Mouse (Mus musculus) neural tube, embryonic 14.5 days (tissue): ENCODE data around the gene Mdn1. TPM values are rescaled to one million over a fixed set of nuclear protein-coding genes. Genes with fewer than 3 reads are reported as not detected.

Experiments used
- ATAC-seq: fragments of 200-750 bp; cut with Nextera tagmentation; 2 replicates; pipeline ENCODE4 v1.8.0; 2017; ENCODE audit warnings: low read depth, mild to moderate bottlenecking, moderate TSS enrichment, moderate library complexity
- H3K27ac ChIP-seq: fragments of 300-500 bp; sonication (generic); 2 replicates; pipeline ENCODE4 v1.5.1; 2014; ENCODE audit warnings: low read depth, mild to moderate bottlenecking, control low read depth, low read length, moderate library complexity, mixed read lengths
- H3K27me3 ChIP-seq: fragments of 300-500 bp; sonication (generic); 2 replicates; pipeline ENCODE4 v1.6.1; 2014; ENCODE audit warnings: low read length; ENCODE audit not compliant: control insufficient read depth, insufficient read depth
- H3K36me3 ChIP-seq: fragments of 300-500 bp; sonication (generic); 2 replicates; pipeline ENCODE4 v1.6.1; 2014; ENCODE audit warnings: low read length, mixed read lengths; ENCODE audit not compliant: control insufficient read depth, insufficient read depth
- H3K4me1 ChIP-seq: fragments of 300-500 bp; sonication (generic); 2 replicates; pipeline ENCODE4 v1.6.1; 2014; ENCODE audit warnings: low read length; ENCODE audit not compliant: control insufficient read depth, insufficient read depth
- H3K4me2 ChIP-seq: fragments of 300-500 bp; sonication (generic); 2 replicates; pipeline ENCODE4 v1.6.1; 2014; ENCODE audit warnings: mild to moderate bottlenecking, low read depth, low read length, control low read depth
- H3K4me3 ChIP-seq: fragments of 300-500 bp; sonication (generic); 2 replicates; pipeline ENCODE4 v1.5.1; 2014; ENCODE audit warnings: low read depth, low read length, control low read depth, mixed read lengths
- H3K9ac ChIP-seq: fragments of 300-500 bp; sonication (generic); replicated peaks from 2 replicates; pipeline ENCODE4 v1.6.1; 2014; ENCODE audit warnings: low read depth, mild to moderate bottlenecking, control low read depth, low read length, mixed read lengths
- H3K9me3 ChIP-seq: fragments of 300-500 bp; sonication (generic); 2 replicates; pipeline ENCODE4 v1.6.1; 2016; ENCODE audit warnings: low read length; ENCODE audit not compliant: control insufficient read depth
- WGBS: fragments of 180-500 bp; shearing (Covaris S2); extraction: QIAGEN DNeasy Blood & Tissue Kit; methylation state at CpG from one replicate; pipeline ENCODE4 v1.1.7; 2014; 5-methylcytosine and 5-hydroxymethylcytosine counted together
- polyA plus RNA-seq: library from polyadenylated mRNA; unstranded; fragments of >200 nt; fragmentation: Nextera tagmentation; extraction: Ambion mirVana; gene quantifications from 2 replicates; pipeline ENCODE4 v1.2.1, GENCODE M21; 2014

Mdn1 gene
- polyA plus RNA-seq, 1 experiment from 2014 or later = 33.5 TPM

DNA sequence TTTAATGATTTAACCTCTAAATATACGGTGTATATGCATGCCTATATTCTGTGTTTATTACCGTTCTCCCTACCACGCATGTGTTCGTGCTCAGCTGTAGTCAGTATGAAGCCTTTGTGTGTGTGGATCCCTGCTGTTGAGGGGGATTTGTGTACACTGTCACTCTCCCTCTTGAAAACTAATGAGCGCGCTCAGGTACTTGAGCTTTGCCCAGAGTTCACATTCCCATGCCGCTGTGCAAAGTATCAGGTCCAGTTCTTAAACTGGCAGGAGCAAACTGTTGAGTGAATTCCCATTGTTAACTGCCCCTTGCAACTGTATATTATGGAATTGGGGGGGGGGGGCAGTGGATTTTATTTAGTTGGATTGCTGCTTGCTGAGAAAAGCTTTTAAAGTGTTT lies 110.6 kb downstream of the Mdn1 start:
- Histone ChIP-seq H3K4me1 (no peaks in the 10 kb centered on the region), H3K4me3 (no peak overlapping the region), H3K27ac (no peak overlapping the region), H3K9ac (no peak overlapping the region), H3K36me3 (peaks cover 51% of the 10 kb centered on the region), H3K4me2 (no peak overlapping the region), H3K9me3 (no peaks in the 10 kb centered on the region), H3K27me3 (no peaks in the 10 kb centered on the region)
- ATAC-seq = no peak
- whole genome bisulfite sequencing = 74% methylated on average over 7 of the region's 7 CpGs

DNA sequence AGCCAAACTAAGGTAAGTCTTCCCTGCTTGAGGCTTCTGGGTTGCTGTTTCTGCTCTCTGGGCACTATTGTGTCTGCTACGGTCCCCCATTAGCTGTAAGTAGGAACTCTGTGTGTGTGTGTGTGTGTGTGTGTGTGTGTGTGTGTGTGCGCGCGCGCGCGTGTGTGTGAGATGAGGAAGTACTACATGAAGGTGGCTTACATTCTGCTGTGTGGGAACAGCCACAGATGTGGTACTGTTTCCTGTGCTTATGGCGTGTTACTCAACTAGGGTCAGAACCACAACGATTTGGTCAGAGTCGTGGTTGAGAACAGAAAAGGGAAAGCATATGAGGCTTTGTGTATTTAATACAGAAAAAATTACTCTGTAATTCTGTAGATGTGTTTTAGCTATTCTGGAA lies 111.1 kb downstream of the Mdn1 start:
- ATAC-seq = no peak
- 94% methylated on average over 10 of the region's 10 CpGs for WGBS
- no peaks in the 10 kb centered on the region for H3K4me1 ChIP-seq
- no peaks in the 10 kb centered on the region for H3K27me3 ChIP-seq
- H3K36me3 ChIP-seq = peaks cover 51% of the 10 kb centered on the region
- no peak overlapping the region for H3K4me3 ChIP-seq
- no peaks in the 10 kb centered on the region for H3K9me3 ChIP-seq
- H3K27ac ChIP-seq = no peak overlapping the region
- no peak overlapping the region for H3K9ac ChIP-seq
- no peak overlapping the region for H3K4me2 ChIP-seq

DNA sequence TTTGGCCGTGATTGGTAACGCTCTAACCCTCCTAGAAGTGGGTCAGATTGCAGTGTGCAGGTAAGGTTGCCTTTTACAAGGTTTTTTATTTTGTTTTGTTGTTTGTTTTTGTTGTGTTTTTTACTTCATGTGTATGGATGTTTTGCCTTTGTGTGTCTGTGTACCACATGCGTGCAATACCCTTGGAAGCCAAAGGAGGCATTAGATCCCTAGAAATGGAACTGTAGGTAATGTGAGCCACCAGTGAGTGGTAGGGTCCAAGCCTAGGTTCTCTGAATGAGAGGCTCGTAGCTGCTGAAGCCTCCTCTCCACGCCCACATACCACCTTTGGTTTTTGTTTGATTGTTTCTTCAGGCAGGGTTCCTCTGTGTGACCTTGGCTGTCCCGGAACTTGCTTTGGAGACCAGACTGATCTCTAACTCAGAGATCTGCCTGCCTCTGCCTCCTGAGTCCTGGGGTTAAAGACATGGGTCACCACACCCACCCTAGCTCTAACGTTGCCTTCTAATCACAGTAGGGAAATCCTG lies 113.4 kb downstream of the Mdn1 start:
- Histone ChIP-seq H3K27me3 (no peaks in the 10 kb centered on the region), H3K4me1 (no peaks in the 10 kb centered on the region), H3K9me3 (no peaks in the 10 kb centered on the region), H3K27ac (no peak overlapping the region), H3K4me2 (no peak overlapping the region), H3K9ac (no peak overlapping the region), H3K4me3 (no peak overlapping the region), H3K36me3 (peaks cover 51% of the 10 kb centered on the region)
- ATAC-seq = no peak
- 96% methylated on average over 7 of the region's 7 CpGs for WGBS

DNA sequence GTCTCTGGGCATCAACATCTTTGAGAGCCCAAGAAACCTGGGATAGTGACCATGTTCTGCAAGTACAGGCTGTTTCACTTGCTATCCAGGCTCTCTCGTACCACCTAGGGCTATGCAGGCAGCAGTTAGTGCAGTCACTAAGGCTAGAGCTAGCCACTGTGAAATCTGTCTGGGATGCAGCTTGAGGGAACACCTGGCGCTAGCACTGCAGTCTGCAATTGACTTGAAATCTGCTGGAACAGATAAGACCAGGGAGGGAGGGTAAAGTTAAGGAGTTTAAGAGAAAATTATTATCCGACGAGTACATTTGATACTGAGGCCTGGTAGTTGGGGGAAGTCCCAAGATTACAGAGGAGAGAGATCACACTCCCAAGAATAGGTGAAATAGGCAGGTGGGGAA lies 123.1 kb downstream of the Mdn1 start:
- no peak overlapping the region for H3K4me2 ChIP-seq
- WGBS = 97% methylated on average over 4 of the region's 4 CpGs
- H3K4me1 ChIP-seq = no peaks in the 10 kb centered on the region
- ATAC-seq = no peak
- H3K27ac ChIP-seq = no peak overlapping the region
- H3K36me3 ChIP-seq = peaks cover 6% of the 10 kb centered on the region
- H3K27me3 ChIP-seq = no peaks in the 10 kb centered on the region
- no peak overlapping the region for H3K4me3 ChIP-seq
- no peaks in the 10 kb centered on the region for H3K9me3 ChIP-seq
- no peak overlapping the region for H3K9ac ChIP-seq

DNA sequence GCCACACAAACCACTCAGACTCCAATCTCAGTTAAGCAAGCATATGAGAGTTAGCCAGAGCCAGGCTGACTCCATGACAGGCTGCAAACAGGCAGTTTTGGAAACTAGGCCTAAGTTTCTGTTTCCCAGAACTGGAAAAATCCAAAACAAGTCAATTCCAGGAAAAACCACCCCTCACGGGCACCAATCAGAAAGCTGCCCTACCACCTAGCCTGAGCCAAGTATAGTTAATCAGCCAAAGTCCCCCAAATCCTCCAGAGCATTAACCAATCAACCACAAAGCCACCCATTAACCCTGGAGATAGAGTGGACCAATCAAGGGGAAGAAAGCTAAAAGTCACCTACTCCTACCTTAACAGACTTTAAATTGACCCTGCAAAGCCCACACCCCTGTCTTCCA lies 130.2 kb downstream of the Mdn1 start:
- Histone ChIP-seq H3K9me3 (no peaks in the 10 kb centered on the region), H3K27ac (no peak overlapping the region), H3K4me1 (no peaks in the 10 kb centered on the region), H3K36me3 (no peaks in the 10 kb centered on the region), H3K9ac (no peak overlapping the region), H3K27me3 (no peaks in the 10 kb centered on the region), H3K4me3 (no peak overlapping the region), H3K4me2 (no peak overlapping the region)
- WGBS = 85% methylated on average over 1 of the region's 1 CpGs
- no peak for ATAC-seq

DNA sequence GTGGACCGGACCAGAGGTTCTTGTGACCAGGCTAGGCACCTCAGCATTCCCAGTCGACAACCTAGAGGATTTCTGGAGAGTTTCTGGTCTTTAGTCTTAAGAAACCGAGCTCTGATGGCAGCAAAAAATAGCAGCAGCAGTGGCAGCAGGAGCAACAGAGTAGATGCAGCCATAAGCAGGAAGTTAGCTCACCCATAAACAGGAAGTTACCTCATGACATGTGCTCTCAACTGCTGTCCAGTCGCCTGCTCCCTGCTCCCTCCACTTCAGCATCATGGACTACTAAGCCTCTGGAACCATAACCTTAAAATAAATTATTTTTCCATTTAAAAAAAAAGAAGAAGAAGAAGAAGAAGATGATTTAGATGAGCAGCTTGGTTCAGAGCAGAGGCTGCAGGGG lies 132.1 kb downstream of the Mdn1 start:
- no peaks in the 10 kb centered on the region for H3K36me3 ChIP-seq
- no peak for ATAC-seq
- no peak overlapping the region for H3K4me2 ChIP-seq
- no peak overlapping the region for H3K9ac ChIP-seq
- no peaks in the 10 kb centered on the region for H3K27me3 ChIP-seq
- H3K4me3 ChIP-seq = no peak overlapping the region
- H3K9me3 ChIP-seq = no peaks in the 10 kb centered on the region
- 89% methylated on average over 4 of the region's 4 CpGs for WGBS
- no peak overlapping the region for H3K27ac ChIP-seq
- no peaks in the 10 kb centered on the region for H3K4me1 ChIP-seq

DNA sequence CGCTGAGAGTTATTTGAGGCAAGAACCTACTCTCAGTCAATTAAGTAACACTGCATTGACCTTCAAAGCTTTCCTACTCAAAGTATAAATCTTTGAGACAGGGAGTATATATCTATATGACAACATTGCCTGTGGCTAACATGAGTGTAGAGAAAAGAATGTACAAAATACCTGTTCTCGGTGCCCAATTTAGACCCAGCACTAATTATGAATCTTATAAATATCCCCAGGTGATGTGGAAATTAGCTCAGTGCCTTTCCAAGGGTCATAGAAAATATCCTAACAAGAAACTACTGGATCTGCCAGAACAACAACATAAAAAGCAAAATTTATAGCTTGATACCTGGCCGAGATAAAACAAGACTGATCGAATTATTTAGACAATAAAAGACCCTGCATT lies 142.1 kb downstream of the Mdn1 start:
- no peak overlapping the region for H3K27ac ChIP-seq
- H3K4me2 ChIP-seq = no peak overlapping the region
- H3K9ac ChIP-seq = no peak overlapping the region
- no peak for ATAC-seq
- no peaks in the 10 kb centered on the region for H3K36me3 ChIP-seq
- H3K4me1 ChIP-seq = peaks cover 7% of the 10 kb centered on the region
- H3K4me3 ChIP-seq = no peak overlapping the region
- H3K9me3 ChIP-seq = no peaks in the 10 kb centered on the region
- 95% methylated on average over 4 of the region's 4 CpGs for WGBS
- H3K27me3 ChIP-seq = no peaks in the 10 kb centered on the region

DNA sequence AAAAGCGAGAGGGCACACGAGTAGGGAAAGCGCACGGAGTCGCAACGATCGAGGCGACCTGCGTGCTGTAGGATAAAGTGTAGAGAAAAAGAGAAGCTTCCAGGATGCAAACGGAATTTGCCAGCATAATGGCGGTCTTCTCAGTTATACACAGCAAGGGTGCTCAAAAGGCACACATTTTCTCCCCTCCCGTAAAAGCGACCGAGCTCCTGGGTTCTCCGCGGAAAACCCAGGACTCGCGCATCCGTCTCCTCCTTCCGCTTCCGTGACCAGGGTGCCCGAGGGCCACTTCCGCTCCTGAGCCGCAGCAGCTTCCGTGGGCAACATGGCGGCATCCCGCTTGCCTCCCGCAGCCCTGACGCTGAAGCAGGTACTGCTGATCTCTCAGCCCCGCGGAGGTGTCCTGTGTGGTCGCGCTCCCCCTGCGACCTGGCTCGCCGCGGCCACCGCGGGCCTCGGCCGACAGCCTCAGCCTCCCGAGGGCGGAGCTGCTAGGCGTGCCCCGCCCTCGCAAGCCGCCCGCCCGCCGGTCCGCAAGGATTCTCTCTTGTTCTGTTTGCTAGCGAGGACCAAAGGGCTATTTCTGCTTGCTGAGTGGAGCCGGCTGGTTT lies 143.2 kb downstream of the Mdn1 start, which contains the start of gene Lyrm2:
Gene Lyrm2, plus strand, starts transcription at position 288 of the 611 bp plus-strand sequence.
- Histone ChIP-seq H3K9me3 (no peaks in the 10 kb centered on the region), H3K4me3 (peak within 1 kb of the TSS; percentile 88), H3K27ac (peak within 1 kb of the TSS; percentile 98), H3K36me3 (no peaks in the 10 kb centered on the region), H3K4me2 (peak within 1 kb of the TSS; percentile 79), H3K4me1 (peaks cover 7% of the 10 kb centered on the region), H3K27me3 (no peaks in the 10 kb centered on the region), H3K9ac (peak within 1 kb of the TSS; percentile 89)
- ATAC-seq = peak; percentile 94
- under 1% methylated on average over 52 of the region's 53 CpGs for WGBS

DNA sequence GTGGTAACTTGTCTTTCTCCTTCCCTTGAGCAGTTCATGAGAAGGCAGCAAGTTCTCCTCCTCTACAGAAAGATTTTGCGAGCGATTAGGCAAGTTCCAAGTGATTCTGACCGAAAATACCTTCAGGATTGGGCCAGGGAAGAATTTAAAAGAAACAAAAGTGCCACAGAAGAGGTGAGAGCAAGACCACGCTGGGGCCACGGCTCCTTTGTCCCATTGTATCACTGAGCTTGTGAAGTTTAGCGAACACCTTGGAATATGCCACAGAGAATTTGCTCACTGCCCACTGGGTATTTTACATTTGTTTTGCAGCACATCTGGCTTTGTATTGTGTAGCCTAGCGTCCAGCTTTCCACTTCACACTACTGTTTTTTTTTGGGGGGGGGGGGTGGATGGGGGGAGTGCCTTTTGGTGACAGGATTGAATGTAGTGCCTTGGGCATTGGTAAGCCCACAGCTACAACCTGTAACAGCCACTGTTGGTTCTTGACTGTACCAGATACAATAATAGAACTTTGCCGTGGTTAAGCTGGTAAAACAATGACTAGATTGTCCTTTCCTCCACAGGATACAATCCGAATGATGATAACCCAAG lies 143.8 kb downstream of the Mdn1 start:
- Histone ChIP-seq H3K27me3 (no peaks in the 10 kb centered on the region), H3K9me3 (no peaks in the 10 kb centered on the region), H3K4me1 (peaks cover 7% of the 10 kb centered on the region), H3K27ac (peak overlapping the region; percentile 98), H3K4me3 (peak overlapping the region; percentile 88), H3K4me2 (peak overlapping the region; percentile 79), H3K9ac (peak overlapping the region; percentile 89), H3K36me3 (no peaks in the 10 kb centered on the region)
- 8% methylated on average over 9 of the region's 9 CpGs for WGBS
- peak; percentile 38; the same call in 1 of the 2 replicates for ATAC-seq
